Mouse (Mus musculus) ES-Bruce4 (cell line): ENCODE results near the gene Mib2.

Experiments
- CTCF ChIP-seq: IDR thresholded peaks from one replicate; pipeline ENCODE4 v1.8.1; 2011; ENCODE audit warnings: low read depth, low read length
- EP300 ChIP-seq: IDR thresholded peaks from 2 replicates; pipeline ENCODE4 v1.6.1; 2011; ENCODE audit warnings: low read depth, low read length; ENCODE audit not compliant: insufficient read depth

DNA sequence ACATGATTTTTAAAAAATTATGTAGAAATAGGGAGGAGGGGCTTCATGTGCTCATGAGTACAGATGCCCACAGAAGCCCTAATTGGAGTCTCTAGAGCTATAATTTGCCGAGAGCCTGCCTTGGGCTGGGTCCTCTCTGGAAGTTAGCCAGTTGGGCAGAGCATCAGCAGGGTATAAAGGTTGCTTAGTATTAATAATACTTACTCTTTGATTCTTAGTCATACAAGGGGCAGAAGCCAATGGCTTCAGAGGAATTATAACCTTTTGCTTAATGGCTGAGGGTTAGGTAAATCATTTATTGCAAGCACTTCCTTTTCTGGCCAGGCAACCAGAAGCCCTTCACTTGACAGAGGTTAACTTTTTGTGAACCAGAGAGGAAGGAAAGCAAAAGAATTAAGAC is 25.5 kb downstream of the Mib2 start:
- TF ChIP-seq CTCF (no peak), EP300 (no peak)
